Mouse (Mus musculus): Measurements from ENCODE around the gene Olfr876. TPM values are rescaled to one million over a fixed set of nuclear protein-coding genes. Genes with fewer than 3 reads are reported as not detected.

Olfr876 gene
- polyA plus RNA-seq, 1 experiment from 2014 or later = not detected

DNA sequence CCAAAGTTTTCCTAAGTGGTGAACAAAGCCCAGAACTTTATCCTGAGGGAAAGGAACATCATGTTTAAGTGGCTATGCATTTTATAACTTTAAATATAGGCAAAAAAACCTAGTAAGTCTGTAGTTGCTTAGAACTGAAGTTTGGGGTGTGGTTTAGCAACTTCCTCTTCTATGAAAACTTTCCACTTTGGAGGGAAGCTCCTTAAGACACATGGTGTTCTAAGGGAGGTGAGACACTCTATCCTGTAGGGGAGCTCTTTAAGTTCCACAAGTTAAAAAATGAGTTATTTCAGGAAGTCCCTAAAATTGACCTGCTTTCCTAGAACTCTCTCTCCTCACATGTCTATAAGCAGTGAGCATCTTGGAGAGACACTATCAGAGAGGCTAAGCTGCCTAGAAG is 4.4 kb downstream of the Olfr876 start:
- Histone ChIP-seq H3K4me3 (ENCODE audit: low read depth, low read length) (no peak overlapping the region), H3K9ac (ENCODE audit: low read depth, low read length) (no peak overlapping the region), H3K36me3 (ENCODE audit: control insufficient read depth, insufficient read depth) (no peaks in the 10 kb centered on the region), H3K4me2 (ENCODE audit: low read depth, low read length) (no peak overlapping the region), H3K9me3 (replicated peaks; ENCODE audit: control insufficient read depth, low read length) (no peaks in the 10 kb centered on the region), H3K4me1 (ENCODE audit: control insufficient read depth, low read depth, low read length) (no peaks in the 10 kb centered on the region), H3K27ac (ENCODE audit: low read length) (no peak overlapping the region), H3K27me3 (ENCODE audit: control insufficient read depth, insufficient read depth, low read depth, low read length) (no peaks in the 10 kb centered on the region)
- no peak for ATAC-seq (ENCODE audit: low read depth)

DNA sequence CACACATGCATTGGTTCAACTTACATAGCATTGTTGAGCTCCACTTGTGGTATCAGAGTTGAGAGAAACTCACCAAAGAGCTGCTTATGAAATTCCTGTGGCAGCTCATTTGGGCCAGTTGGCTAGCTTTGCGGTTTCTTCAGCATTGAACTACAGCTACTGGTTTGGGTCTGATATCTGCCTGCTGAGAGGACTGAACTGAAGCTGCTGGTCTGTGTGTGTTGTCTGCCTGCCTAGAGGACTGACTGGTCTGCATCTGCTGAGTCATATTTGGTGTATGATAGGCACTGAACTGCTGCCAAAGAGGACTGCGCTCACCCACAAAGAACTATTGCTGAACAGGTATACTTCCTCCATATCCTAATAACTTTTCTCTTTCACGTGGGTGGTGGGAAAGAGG is 5.6 kb downstream of the Olfr876 start:
- Histone ChIP-seq H3K27ac (ENCODE audit: low read length) (no peak overlapping the region), H3K9ac (ENCODE audit: low read depth, low read length) (no peak overlapping the region), H3K4me3 (ENCODE audit: low read depth, low read length) (no peak overlapping the region), H3K36me3 (ENCODE audit: control insufficient read depth, insufficient read depth) (no peaks in the 10 kb centered on the region), H3K4me1 (ENCODE audit: control insufficient read depth, low read depth, low read length) (no peaks in the 10 kb centered on the region), H3K27me3 (ENCODE audit: control insufficient read depth, insufficient read depth, low read depth, low read length) (no peaks in the 10 kb centered on the region), H3K9me3 (replicated peaks; ENCODE audit: control insufficient read depth, low read length) (no peaks in the 10 kb centered on the region), H3K4me2 (ENCODE audit: low read depth, low read length) (no peak overlapping the region)
- ATAC-seq (ENCODE audit: low read depth) = no peak
- 57% methylated on average over 3 of the region's 3 CpGs for WGBS (ENCODE audit: insufficient replicate concordance)

DNA sequence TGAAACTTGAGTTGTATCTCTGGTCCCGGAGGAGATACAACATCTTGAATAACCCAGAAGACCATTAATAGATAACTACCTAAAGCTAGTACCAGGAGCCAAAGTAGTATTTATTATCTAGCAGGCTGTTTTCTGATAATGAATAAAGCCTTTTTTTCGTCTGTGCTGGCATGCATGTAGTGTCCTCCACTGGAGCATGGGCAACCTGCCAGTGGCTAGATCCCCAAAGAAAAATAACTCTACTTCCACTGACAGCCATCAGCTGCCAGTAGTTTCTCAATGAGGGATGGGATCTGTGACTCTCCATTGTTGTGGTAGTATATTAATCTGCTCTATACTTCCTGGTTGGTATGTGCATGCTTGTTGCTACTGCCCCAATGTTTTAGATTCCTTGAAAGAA is 6.1 kb downstream of the Olfr876 start:
- H3K4me3 ChIP-seq (ENCODE audit: low read depth, low read length) = no peak overlapping the region
- H3K9ac ChIP-seq (ENCODE audit: low read depth, low read length) = no peak overlapping the region
- no peaks in the 10 kb centered on the region for H3K27me3 ChIP-seq (ENCODE audit: control insufficient read depth, insufficient read depth, low read depth, low read length)
- no peaks in the 10 kb centered on the region for H3K36me3 ChIP-seq (ENCODE audit: control insufficient read depth, insufficient read depth)
- H3K4me2 ChIP-seq (ENCODE audit: low read depth, low read length) = no peak overlapping the region
- 49% methylated on average over 2 of the region's 2 CpGs for WGBS (ENCODE audit: insufficient replicate concordance)
- H3K27ac ChIP-seq (ENCODE audit: low read length) = no peak overlapping the region
- no peaks in the 10 kb centered on the region for H3K4me1 ChIP-seq (ENCODE audit: control insufficient read depth, low read depth, low read length)
- no peak for ATAC-seq (ENCODE audit: low read depth)
- no peaks in the 10 kb centered on the region for H3K9me3 ChIP-seq (replicated peaks; ENCODE audit: control insufficient read depth, low read length)

DNA sequence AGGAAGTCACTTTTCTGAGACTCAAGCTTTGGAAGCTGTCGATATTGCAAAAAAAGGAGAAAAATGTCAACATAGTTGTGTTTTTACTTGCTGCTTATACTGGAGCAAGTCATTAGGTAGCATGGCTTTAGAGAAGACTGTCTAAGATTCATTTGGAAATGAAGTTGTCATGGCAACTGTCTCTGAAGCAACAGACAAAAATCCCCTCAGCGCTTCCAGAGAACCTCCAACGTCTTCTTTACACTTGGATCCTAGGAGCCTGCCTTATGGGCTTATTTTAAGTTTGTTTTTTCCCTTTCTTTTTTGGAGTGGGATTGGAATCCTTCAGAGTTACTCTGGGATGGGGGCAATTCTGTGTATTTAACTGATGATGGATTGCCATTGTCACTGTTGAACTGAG is 11.9 kb downstream of the Olfr876 start:
- ATAC-seq (ENCODE audit: low read depth) = no peak
- Histone ChIP-seq H3K4me2 (ENCODE audit: low read depth, low read length) (no peak overlapping the region), H3K4me1 (ENCODE audit: control insufficient read depth, low read depth, low read length) (no peaks in the 10 kb centered on the region), H3K9ac (ENCODE audit: low read depth, low read length) (no peak overlapping the region), H3K27ac (ENCODE audit: low read length) (no peak overlapping the region), H3K9me3 (replicated peaks; ENCODE audit: control insufficient read depth, low read length) (no peaks in the 10 kb centered on the region), H3K36me3 (ENCODE audit: control insufficient read depth, insufficient read depth) (no peaks in the 10 kb centered on the region), H3K27me3 (ENCODE audit: control insufficient read depth, insufficient read depth, low read depth, low read length) (no peaks in the 10 kb centered on the region), H3K4me3 (ENCODE audit: low read depth, low read length) (no peak overlapping the region)
- WGBS (ENCODE audit: insufficient replicate concordance) = 71% methylated on average over 3 of the region's 3 CpGs

DNA sequence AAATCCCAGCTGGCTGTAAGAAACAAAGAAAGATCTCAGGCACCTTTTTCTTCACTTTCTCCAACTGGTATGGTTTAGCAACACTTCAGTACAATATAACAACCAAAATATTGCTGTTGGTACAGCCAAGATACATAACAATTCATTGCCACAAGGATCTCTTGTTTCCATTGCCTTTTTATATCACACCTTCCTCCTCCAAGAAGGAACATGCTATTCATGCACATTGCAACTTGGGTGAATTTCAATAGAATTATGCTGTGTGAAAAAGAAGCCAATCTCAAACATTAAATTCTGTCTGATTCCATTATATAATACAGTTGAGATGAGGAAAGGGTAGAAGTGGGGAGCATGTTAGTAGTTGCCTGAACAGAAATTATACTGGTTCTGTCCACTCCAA is 27.1 kb downstream of the Olfr876 start:
- Histone ChIP-seq H3K27ac (ENCODE audit: low read length) (no peak overlapping the region), H3K4me2 (ENCODE audit: low read depth, low read length) (no peak overlapping the region), H3K4me1 (ENCODE audit: control insufficient read depth, low read depth, low read length) (no peaks in the 10 kb centered on the region), H3K9ac (ENCODE audit: low read depth, low read length) (no peak overlapping the region), H3K9me3 (replicated peaks; ENCODE audit: control insufficient read depth, low read length) (no peaks in the 10 kb centered on the region), H3K27me3 (ENCODE audit: control insufficient read depth, insufficient read depth, low read depth, low read length) (no peaks in the 10 kb centered on the region), H3K4me3 (ENCODE audit: low read depth, low read length) (no peak overlapping the region), H3K36me3 (ENCODE audit: control insufficient read depth, insufficient read depth) (no peaks in the 10 kb centered on the region)
- no peak for ATAC-seq (ENCODE audit: low read depth)

DNA sequence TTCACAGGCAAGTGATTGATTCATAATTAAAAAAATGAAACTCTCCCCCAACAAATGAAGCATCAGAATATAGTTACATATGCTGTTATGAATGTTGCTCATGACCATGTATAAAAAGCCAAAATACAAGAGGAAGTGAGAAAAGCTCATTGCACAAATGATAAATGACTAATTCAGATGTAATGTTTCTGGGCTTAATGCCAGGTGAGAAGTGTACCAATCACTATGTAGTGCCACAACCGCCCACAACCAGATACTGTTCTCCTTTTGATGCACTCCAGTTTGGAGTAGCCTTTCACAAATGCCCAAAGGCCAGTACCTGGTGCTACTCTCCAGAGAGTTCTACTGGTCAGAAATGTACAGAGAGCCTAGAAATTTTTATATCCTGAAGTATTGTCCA is 30.5 kb downstream of the Olfr876 start:
- 47% methylated on average over 1 of the region's 1 CpGs for WGBS (ENCODE audit: insufficient replicate concordance)
- no peak overlapping the region for H3K4me2 ChIP-seq (ENCODE audit: low read depth, low read length)
- no peak overlapping the region for H3K27ac ChIP-seq (ENCODE audit: low read length)
- no peaks in the 10 kb centered on the region for H3K4me1 ChIP-seq (ENCODE audit: control insufficient read depth, low read depth, low read length)
- H3K9me3 ChIP-seq (replicated peaks; ENCODE audit: control insufficient read depth, low read length) = no peaks in the 10 kb centered on the region
- no peak for ATAC-seq (ENCODE audit: low read depth)
- H3K9ac ChIP-seq (ENCODE audit: low read depth, low read length) = no peak overlapping the region
- no peaks in the 10 kb centered on the region for H3K27me3 ChIP-seq (ENCODE audit: control insufficient read depth, insufficient read depth, low read depth, low read length)
- H3K4me3 ChIP-seq (ENCODE audit: low read depth, low read length) = no peak overlapping the region
- H3K36me3 ChIP-seq (ENCODE audit: control insufficient read depth, insufficient read depth) = no peaks in the 10 kb centered on the region

DNA sequence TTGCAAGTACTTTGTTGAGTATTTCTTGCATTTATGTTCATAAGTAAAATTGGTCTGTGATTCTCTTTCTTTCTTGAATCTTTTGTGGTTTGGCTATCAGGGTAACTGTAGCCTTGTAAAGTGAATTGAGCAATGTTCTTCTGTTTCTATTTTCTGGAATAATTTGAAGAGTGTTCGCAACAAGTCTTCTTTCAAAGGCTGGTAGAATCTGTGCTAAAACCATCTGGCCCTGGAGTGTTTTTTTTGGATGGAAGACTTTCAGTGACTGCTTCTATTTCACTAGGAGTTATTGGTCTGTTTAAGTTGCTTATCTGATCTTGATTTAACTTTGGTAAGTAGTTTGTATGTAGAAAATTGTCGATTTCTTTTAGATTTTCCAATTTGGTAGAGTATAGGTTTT is 46.4 kb downstream of the Olfr876 start:
- WGBS (ENCODE audit: insufficient replicate concordance) = 51% methylated on average over 2 of the region's 2 CpGs
- H3K4me3 ChIP-seq (ENCODE audit: low read depth, low read length) = no peak overlapping the region
- H3K4me2 ChIP-seq (ENCODE audit: low read depth, low read length) = no peak overlapping the region
- H3K27me3 ChIP-seq (ENCODE audit: control insufficient read depth, insufficient read depth, low read depth, low read length) = no peaks in the 10 kb centered on the region
- no peak for ATAC-seq (ENCODE audit: low read depth)
- no peak overlapping the region for H3K27ac ChIP-seq (ENCODE audit: low read length)
- H3K4me1 ChIP-seq (ENCODE audit: control insufficient read depth, low read depth, low read length) = no peaks in the 10 kb centered on the region
- no peaks in the 10 kb centered on the region for H3K9me3 ChIP-seq (replicated peaks; ENCODE audit: control insufficient read depth, low read length)
- H3K9ac ChIP-seq (ENCODE audit: low read depth, low read length) = no peak overlapping the region
- no peaks in the 10 kb centered on the region for H3K36me3 ChIP-seq (ENCODE audit: control insufficient read depth, insufficient read depth)

DNA sequence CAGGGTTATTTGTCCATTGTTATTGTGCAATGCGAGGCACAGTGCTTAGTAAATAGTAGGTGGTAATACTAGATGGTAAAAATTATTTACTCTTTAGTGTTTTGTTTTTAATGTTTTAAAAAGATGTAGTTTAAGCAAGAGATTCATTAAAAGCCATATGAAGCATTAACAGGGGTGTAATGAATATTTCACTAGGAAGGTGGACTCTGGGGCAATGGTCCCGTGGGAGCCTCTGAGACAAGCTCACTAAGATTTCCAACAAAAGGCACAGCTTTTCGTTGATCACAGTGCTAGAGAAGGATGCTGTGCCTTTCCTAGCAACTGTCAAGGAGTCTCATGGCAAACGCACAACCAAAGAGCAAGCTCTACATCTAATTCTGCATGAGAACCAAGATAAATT is 51.1 kb downstream of the Olfr876 start, which contains the start of gene Olfr877:
TSS of gene Olfr877 (plus strand) at position 301 of the 400 bp plus-strand sequence.
- Histone ChIP-seq H3K9me3 (replicated peaks; ENCODE audit: control insufficient read depth, low read length) (no peaks in the 10 kb centered on the region), H3K4me3 (ENCODE audit: low read depth, low read length) (no peak within 1 kb of the TSS), H3K4me1 (ENCODE audit: control insufficient read depth, low read depth, low read length) (no peaks in the 10 kb centered on the region), H3K9ac (ENCODE audit: low read depth, low read length) (no peak within 1 kb of the TSS), H3K4me2 (ENCODE audit: low read depth, low read length) (no peak within 1 kb of the TSS), H3K27ac (ENCODE audit: low read length) (no peak within 1 kb of the TSS), H3K36me3 (ENCODE audit: control insufficient read depth, insufficient read depth) (no peaks in the 10 kb centered on the region), H3K27me3 (ENCODE audit: control insufficient read depth, insufficient read depth, low read depth, low read length) (no peaks in the 10 kb centered on the region)
- WGBS (ENCODE audit: insufficient replicate concordance) = 50% methylated on average over 4 of the region's 4 CpGs
- no peak for ATAC-seq (ENCODE audit: low read depth)

All from liver, embryonic 16.5 days (tissue).